Mouse (Mus musculus): Measurements from ENCODE around the gene Add2.

DNA sequence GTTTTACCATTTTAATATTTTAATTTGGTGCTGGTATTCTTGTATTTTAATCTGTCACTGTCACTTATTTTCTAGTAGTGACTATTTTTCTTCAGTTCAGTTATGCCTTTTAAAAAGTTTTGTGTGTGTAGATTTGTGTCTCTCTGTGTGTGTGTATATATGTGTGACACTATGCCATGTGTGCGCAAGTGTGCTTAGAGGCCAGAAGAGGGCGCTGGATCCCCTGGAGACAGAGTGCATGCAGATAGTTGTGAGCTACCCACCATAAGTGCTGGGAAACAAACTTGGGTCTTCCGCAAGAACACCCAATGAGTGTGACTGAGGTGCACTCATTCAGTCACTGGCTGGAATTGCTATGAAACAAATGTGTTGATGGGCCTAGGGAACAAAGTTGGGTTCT, 107.7 kb downstream of the Add2 start:
- TF ChIP-seq GATA1 (IDR thresholded peaks at IDR 0.05; ENCODE audit: borderline replicate concordance, low read length) (no peak), FLI1 (IDR thresholded peaks at IDR 0.05; ENCODE audit: low read length) (no peak)
